Mouse (Mus musculus): ENCODE data around the gene Olfr598. TPM values are rescaled to one million over a fixed set of nuclear protein-coding genes. Genes with fewer than 3 reads are reported as not detected.
"Not testable (repeated sequence)": the region's sequence is repeated elsewhere in the genome, so short reads cannot be mapped to it uniquely, and the experiment has no call there.

Gene Olfr598
- polyA plus RNA-seq (2015; fragmentation: Nextera tagmentation; extraction: Ambion mirVana) = not detected in 2 replicates

DNA sequence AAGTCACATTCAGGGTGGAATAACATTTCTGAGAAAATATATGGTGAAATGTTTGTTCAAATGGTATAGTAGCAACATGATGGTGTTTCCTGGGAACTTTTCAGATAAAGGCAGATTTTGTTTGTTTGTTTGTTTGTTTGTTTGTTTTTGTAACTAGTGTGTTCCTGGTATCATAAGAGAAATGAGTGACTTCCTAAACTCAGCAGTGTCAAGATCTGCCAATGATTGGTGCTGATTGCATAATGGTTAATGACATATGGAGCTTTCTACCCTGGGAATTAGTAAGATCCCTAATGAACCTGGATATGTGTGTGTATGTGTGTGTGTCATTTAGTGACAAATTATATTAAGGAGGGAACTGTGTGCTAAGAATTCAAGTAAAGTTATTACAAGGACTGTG is at the start of gene Olfr598:
Gene Olfr598 (plus strand): TSS at position 301 of the 400 bp plus-strand sequence.
- no peak for TF ChIP-seq CTCF (IDR thresholded peaks at IDR 0.05)
- no peak for TF ChIP-seq EP300 (IDR thresholded peaks at IDR 0.05)
- DNase-seq (ENCODE audit: low spot score) = no peak
- Histone ChIP-seq H3K27ac (ENCODE audit: low read length) (no peak within 1 kb of the TSS), H3K27me3 (replicated peaks; ENCODE audit: insufficient read depth, low read length) (no peaks in the 10 kb centered on the region), H3K4me1 (ENCODE audit: insufficient read depth, low read depth, low read length) (no peaks in the 10 kb centered on the region), H3K9ac (replicated peaks; ENCODE audit: low read depth) (no peak within 1 kb of the TSS), H3K4me2 (replicated peaks; ENCODE audit: low read depth, low read length) (no peak within 1 kb of the TSS), H3K36me3 (ENCODE audit: insufficient read depth, low read length) (no peaks in the 10 kb centered on the region), H3K9me3 (ENCODE audit: low read length) (no peaks in the 10 kb centered on the region), H3K4me3 (ENCODE audit: low read depth, low read length) (no peak within 1 kb of the TSS)
- no peak for ATAC-seq

DNA sequence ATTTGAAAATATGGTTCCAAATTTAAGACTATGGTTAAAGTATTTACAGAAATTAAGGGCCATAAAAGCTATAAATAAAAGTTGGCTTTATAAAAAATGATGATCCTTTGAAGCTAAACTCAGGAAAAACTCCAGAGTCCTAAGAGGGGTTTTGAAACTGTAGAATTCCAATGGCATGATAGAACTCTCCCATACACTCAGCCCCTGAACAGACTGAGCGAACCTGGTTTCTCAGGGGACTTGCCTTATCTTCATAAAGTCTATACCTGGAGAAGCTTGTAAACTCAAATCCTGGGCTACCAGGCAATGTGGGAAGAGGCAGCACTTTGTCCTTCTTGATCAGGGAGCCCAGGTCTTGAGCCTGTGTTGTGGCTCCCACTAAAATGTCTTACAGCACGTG is 18.0 kb upstream of the Olfr598 start, which contains the start of gene Olfr596:
Gene Olfr596 (plus strand): TSS at position 301 of the 400 bp plus-strand sequence.
- H3K4me1 ChIP-seq (ENCODE audit: insufficient read depth, low read depth, low read length); DNase-seq (ENCODE audit: low spot score); H3K27ac ChIP-seq (ENCODE audit: low read length); H3K9ac ChIP-seq (replicated peaks; ENCODE audit: low read depth); H3K9me3 ChIP-seq (ENCODE audit: low read length); H3K4me3 ChIP-seq (ENCODE audit: low read depth, low read length); H3K4me2 ChIP-seq (replicated peaks; ENCODE audit: low read depth, low read length); ATAC-seq; H3K27me3 ChIP-seq (replicated peaks; ENCODE audit: insufficient read depth, low read length); H3K36me3 ChIP-seq (ENCODE audit: insufficient read depth, low read length): not testable (repeated sequence)
- 81% methylated on average over 2 of the region's 2 CpGs for WGBS

DNA sequence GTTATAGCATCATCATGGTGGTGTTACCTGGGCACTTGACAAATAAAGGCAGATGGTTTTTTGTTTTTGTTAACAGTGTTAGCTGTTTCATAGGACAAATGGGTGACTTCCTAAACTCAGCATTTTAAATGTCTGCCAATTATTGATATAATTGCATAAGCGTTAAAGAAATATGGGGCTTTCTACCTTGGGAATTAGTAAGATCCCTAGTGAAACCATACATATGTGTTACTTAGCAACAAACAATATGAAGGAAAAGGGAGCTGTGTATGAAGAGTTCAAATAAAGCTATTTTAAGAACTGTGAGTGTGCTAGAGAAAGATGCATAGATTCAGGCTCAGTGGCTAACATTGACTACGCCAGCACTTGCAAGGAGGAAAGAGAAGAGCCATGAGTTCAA is 7.4 kb upstream of the Olfr598 start, which contains the start of gene Olfr597:
Gene Olfr597 (plus strand): TSS at position 301 of the 400 bp plus-strand sequence.
- WGBS = 80% methylated on average over 2 of the region's 2 CpGs

DNA sequence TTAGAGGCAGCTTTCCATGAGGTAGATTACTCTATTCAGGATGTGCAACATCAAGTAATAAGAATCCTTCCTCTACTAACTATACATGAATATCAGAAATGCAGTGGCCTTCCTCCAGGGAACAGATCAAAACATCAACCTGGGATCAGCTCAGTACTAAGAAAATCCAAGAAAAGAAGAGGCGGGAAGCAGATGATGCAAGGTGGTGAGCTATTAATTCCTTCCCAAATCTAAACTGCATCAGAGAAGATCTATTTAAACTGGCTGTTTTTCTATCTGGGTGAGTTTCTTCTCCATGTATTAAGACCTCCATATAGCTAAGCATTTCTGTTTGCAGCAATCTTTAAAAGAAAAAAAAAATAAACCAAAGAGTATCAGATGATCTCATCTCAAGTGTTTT is 12.2 kb downstream of the Olfr598 start, which contains the start of gene Olfr599:
Gene Olfr599 (plus strand): TSS at position 301 of the 400 bp plus-strand sequence.
- Histone ChIP-seq H3K36me3 (ENCODE audit: insufficient read depth, low read length) (no peaks in the 10 kb centered on the region), H3K9ac (replicated peaks; ENCODE audit: low read depth) (no peak within 1 kb of the TSS), H3K27me3 (replicated peaks; ENCODE audit: insufficient read depth, low read length) (no peaks in the 10 kb centered on the region), H3K27ac (ENCODE audit: low read length) (no peak within 1 kb of the TSS), H3K4me2 (replicated peaks; ENCODE audit: low read depth, low read length) (no peak within 1 kb of the TSS), H3K9me3 (ENCODE audit: low read length) (no peaks in the 10 kb centered on the region), H3K4me3 (ENCODE audit: low read depth, low read length) (no peak within 1 kb of the TSS), H3K4me1 (ENCODE audit: insufficient read depth, low read depth, low read length) (no peaks in the 10 kb centered on the region)
- 86% methylated on average over 1 of the region's 1 CpGs for WGBS
- no peak for DNase-seq (ENCODE audit: low spot score)
- no peak for ATAC-seq
- TF ChIP-seq CTCF (IDR thresholded peaks at IDR 0.05) (no peak), EP300 (IDR thresholded peaks at IDR 0.05) (no peak)

More for the DNA sequence above, 7.4 kb upstream of the Olfr598 start, which contains the start of gene Olfr597:
- H3K36me3 ChIP-seq (ENCODE audit: insufficient read depth, low read length); ATAC-seq; H3K27me3 ChIP-seq (replicated peaks; ENCODE audit: insufficient read depth, low read length); H3K9ac ChIP-seq (replicated peaks; ENCODE audit: low read depth); H3K4me1 ChIP-seq (ENCODE audit: insufficient read depth, low read depth, low read length); H3K9me3 ChIP-seq (ENCODE audit: low read length); H3K4me2 ChIP-seq (replicated peaks; ENCODE audit: low read depth, low read length); H3K27ac ChIP-seq (ENCODE audit: low read length); H3K4me3 ChIP-seq (ENCODE audit: low read depth, low read length); DNase-seq (ENCODE audit: low spot score): not testable (repeated sequence)

DNA sequence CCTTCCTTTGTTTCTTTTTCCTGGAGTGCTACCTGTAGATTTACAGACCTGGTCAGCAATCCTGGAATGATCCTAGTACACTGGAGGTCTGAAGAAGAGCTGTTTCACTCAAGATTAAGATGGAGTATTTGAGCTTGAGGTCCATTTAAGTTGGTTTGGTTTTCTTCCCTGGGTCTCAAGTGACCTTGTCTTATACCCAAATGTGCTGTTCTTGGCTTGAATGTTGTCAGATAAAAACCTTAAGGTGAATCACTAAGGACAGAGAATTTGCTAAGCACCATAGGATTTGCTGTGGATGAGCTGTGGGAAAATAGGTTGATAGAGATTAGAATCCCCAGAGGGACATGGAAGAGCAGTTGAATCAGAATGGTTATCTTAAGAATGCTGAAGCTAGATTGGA is 26.2 kb downstream of the Olfr598 start, which contains the start of gene Olfr600:
Gene Olfr600 (minus strand): TSS at position 101 of the 400 bp plus-strand sequence.
- no peak for TF ChIP-seq CTCF (IDR thresholded peaks at IDR 0.05)
- no peak for TF ChIP-seq EP300 (IDR thresholded peaks at IDR 0.05)
- no peak within 1 kb of the TSS for H3K9ac ChIP-seq (replicated peaks; ENCODE audit: low read depth)
- no peak within 1 kb of the TSS for H3K4me3 ChIP-seq (ENCODE audit: low read depth, low read length)
- H3K27ac ChIP-seq (ENCODE audit: low read length) = no peak within 1 kb of the TSS
- DNase-seq (ENCODE audit: low spot score) (no peak), ATAC-seq (no peak)
- no peaks in the 10 kb centered on the region for H3K36me3 ChIP-seq (ENCODE audit: insufficient read depth, low read length)
- no peaks in the 10 kb centered on the region for H3K4me1 ChIP-seq (ENCODE audit: insufficient read depth, low read depth, low read length)
- H3K9me3 ChIP-seq (ENCODE audit: low read length) = no peaks in the 10 kb centered on the region
- H3K27me3 ChIP-seq (replicated peaks; ENCODE audit: insufficient read depth, low read length) = no peaks in the 10 kb centered on the region
- no peak within 1 kb of the TSS for H3K4me2 ChIP-seq (replicated peaks; ENCODE audit: low read depth, low read length)

DNA sequence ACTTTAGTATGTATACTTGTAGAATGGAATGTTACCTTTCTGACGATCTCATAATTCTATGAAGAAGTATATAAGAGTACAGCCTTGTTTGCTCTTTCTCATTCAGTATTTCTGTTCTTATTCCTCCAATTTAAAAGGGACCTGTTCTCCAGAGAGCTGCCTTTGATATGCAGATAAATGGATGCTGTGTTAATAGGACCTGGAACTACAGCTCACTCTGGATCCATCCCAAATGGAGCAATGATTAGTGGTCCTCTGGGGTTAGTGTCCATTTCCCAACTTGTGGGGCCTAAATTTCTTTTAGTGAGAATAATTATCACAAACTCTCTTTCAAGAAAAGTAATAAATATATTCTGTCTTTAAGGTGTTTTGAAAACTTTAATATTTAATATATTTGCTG is 39.2 kb downstream of the Olfr598 start, which contains the start of gene Olfr601:
Gene Olfr601 (minus strand): TSS at position 101 of the 400 bp plus-strand sequence.
- ATAC-seq (no peak), DNase-seq (ENCODE audit: low spot score) (no peak)
- no peak within 1 kb of the TSS for H3K27ac ChIP-seq (ENCODE audit: low read length)
- H3K4me1 ChIP-seq (ENCODE audit: insufficient read depth, low read depth, low read length) = no peaks in the 10 kb centered on the region
- H3K36me3 ChIP-seq (ENCODE audit: insufficient read depth, low read length) = no peaks in the 10 kb centered on the region
- no peak within 1 kb of the TSS for H3K9ac ChIP-seq (replicated peaks; ENCODE audit: low read depth)
- H3K27me3 ChIP-seq (replicated peaks; ENCODE audit: insufficient read depth, low read length) = no peaks in the 10 kb centered on the region
- WGBS = 93% methylated on average over 1 of the region's 1 CpGs
- no peak within 1 kb of the TSS for H3K4me2 ChIP-seq (replicated peaks; ENCODE audit: low read depth, low read length)
- no peak within 1 kb of the TSS for H3K4me3 ChIP-seq (ENCODE audit: low read depth, low read length)
- TF ChIP-seq EP300 (IDR thresholded peaks at IDR 0.05) (no peak), CTCF (IDR thresholded peaks at IDR 0.05) (no peak)
- no peaks in the 10 kb centered on the region for H3K9me3 ChIP-seq (ENCODE audit: low read length)

Other genes with a start within 250 kb of the Olfr598 start
- gene Olfr584, start 241.7 kb upstream of the Olfr598 start, polyA plus RNA-seq (2015; fragmentation: Nextera tagmentation; extraction: Ambion mirVana) = not detected in 2 replicates
- gene Olfr585, start 225.8 kb upstream of the Olfr598 start, polyA plus RNA-seq (2015; fragmentation: Nextera tagmentation; extraction: Ambion mirVana) = not detected in 2 replicates
- not detected in 2 replicates for gene Olfr586, start 197.9 kb upstream of the Olfr598 start, polyA plus RNA-seq (2015; fragmentation: Nextera tagmentation; extraction: Ambion mirVana)
- gene Olfr588-ps1, start 182.7 kb upstream of the Olfr598 start, polyA plus RNA-seq (2015; fragmentation: Nextera tagmentation; extraction: Ambion mirVana) = not detected in 2 replicates
- not detected in 2 replicates for gene Olfr589, start 167.2 kb upstream of the Olfr598 start, polyA plus RNA-seq (2015; fragmentation: Nextera tagmentation; extraction: Ambion mirVana)
- not detected in 2 replicates for gene Olfr591, start 145.2 kb upstream of the Olfr598 start, polyA plus RNA-seq (2015; fragmentation: Nextera tagmentation; extraction: Ambion mirVana)
- gene Olfr592, start 138.8 kb upstream of the Olfr598 start, polyA plus RNA-seq (2015; fragmentation: Nextera tagmentation; extraction: Ambion mirVana) = not detected in 2 replicates
- gene Olfr593, start 111.7 kb upstream of the Olfr598 start, polyA plus RNA-seq (2015; fragmentation: Nextera tagmentation; extraction: Ambion mirVana) = not detected in 2 replicates
- gene Olfr594, start 106.6 kb upstream of the Olfr598 start, polyA plus RNA-seq (2015; fragmentation: Nextera tagmentation; extraction: Ambion mirVana) = not detected in 2 replicates
- gene Usp17ld, start 71.1 kb upstream of the Olfr598 start, polyA plus RNA-seq (2015; fragmentation: Nextera tagmentation; extraction: Ambion mirVana) = not detected in 2 replicates
- gene Olfr596, start 17.9 kb upstream of the Olfr598 start, polyA plus RNA-seq (2015; fragmentation: Nextera tagmentation; extraction: Ambion mirVana) = not detected in 2 replicates
- not detected in 2 replicates for gene Olfr597, start 7.3 kb upstream of the Olfr598 start, polyA plus RNA-seq (2015; fragmentation: Nextera tagmentation; extraction: Ambion mirVana)
- not detected in 2 replicates for gene Olfr599, start 12.3 kb downstream of the Olfr598 start, polyA plus RNA-seq (2015; fragmentation: Nextera tagmentation; extraction: Ambion mirVana)
- gene Olfr600, start 26.1 kb downstream of the Olfr598 start, polyA plus RNA-seq (2015; fragmentation: Nextera tagmentation; extraction: Ambion mirVana) = not detected in 2 replicates
- not detected in 2 replicates for gene Olfr601, start 39.1 kb downstream of the Olfr598 start, polyA plus RNA-seq (2015; fragmentation: Nextera tagmentation; extraction: Ambion mirVana)
- not detected in 2 replicates for gene Olfr603, start 62.6 kb downstream of the Olfr598 start, polyA plus RNA-seq (2015; fragmentation: Nextera tagmentation; extraction: Ambion mirVana)
- not detected in 2 replicates for gene Usp17lc, start 91.5 kb downstream of the Olfr598 start, polyA plus RNA-seq (2015; fragmentation: Nextera tagmentation; extraction: Ambion mirVana)
- gene Olfr605, start 121.9 kb downstream of the Olfr598 start, polyA plus RNA-seq (2015; fragmentation: Nextera tagmentation; extraction: Ambion mirVana) = not detected in 2 replicates
- gene Olfr606, start 125.5 kb downstream of the Olfr598 start, polyA plus RNA-seq (2015; fragmentation: Nextera tagmentation; extraction: Ambion mirVana) = not detected in 2 replicates
- not detected in 2 replicates for gene Olfr607, start 140.6 kb downstream of the Olfr598 start, polyA plus RNA-seq (2015; fragmentation: Nextera tagmentation; extraction: Ambion mirVana)
- gene Olfr608, start 146.3 kb downstream of the Olfr598 start, polyA plus RNA-seq (2015; fragmentation: Nextera tagmentation; extraction: Ambion mirVana) = not detected in 2 replicates
- gene Olfr609, start 174.5 kb downstream of the Olfr598 start, polyA plus RNA-seq (2015; fragmentation: Nextera tagmentation; extraction: Ambion mirVana) = not detected in 2 replicates
- not detected in 2 replicates for gene Olfr610, start 188.6 kb downstream of the Olfr598 start, polyA plus RNA-seq (2015; fragmentation: Nextera tagmentation; extraction: Ambion mirVana)
- not detected in 2 replicates for gene Olfr611, start 197.3 kb downstream of the Olfr598 start, polyA plus RNA-seq (2015; fragmentation: Nextera tagmentation; extraction: Ambion mirVana)
- gene Olfr612, start 219.1 kb downstream of the Olfr598 start, polyA plus RNA-seq (2015; fragmentation: Nextera tagmentation; extraction: Ambion mirVana) = not detected in 2 replicates
- gene Olfr613, start 224.5 kb downstream of the Olfr598 start, polyA plus RNA-seq (2015; fragmentation: Nextera tagmentation; extraction: Ambion mirVana) = not detected in 2 replicates
- gene Olfr615, start 232.5 kb downstream of the Olfr598 start, polyA plus RNA-seq (2015; fragmentation: Nextera tagmentation; extraction: Ambion mirVana) = not detected in 2 replicates
- gene Olfr616, start 245.6 kb downstream of the Olfr598 start, polyA plus RNA-seq (2015; fragmentation: Nextera tagmentation; extraction: Ambion mirVana) = not detected in 2 replicates
- not detected in 2 replicates for gene Olfr617, start 249.5 kb downstream of the Olfr598 start, polyA plus RNA-seq (2015; fragmentation: Nextera tagmentation; extraction: Ambion mirVana)